Mouse (Mus musculus): ENCODE measurements around the gene Adap2. TPM values are rescaled to one million over a fixed set of nuclear protein-coding genes. Genes with fewer than 3 reads are reported as not detected.

The Adap2 gene
- total and polyA plus RNA-seq, 3 experiments, result 0.49 TPM; not detected in 2

DNA sequence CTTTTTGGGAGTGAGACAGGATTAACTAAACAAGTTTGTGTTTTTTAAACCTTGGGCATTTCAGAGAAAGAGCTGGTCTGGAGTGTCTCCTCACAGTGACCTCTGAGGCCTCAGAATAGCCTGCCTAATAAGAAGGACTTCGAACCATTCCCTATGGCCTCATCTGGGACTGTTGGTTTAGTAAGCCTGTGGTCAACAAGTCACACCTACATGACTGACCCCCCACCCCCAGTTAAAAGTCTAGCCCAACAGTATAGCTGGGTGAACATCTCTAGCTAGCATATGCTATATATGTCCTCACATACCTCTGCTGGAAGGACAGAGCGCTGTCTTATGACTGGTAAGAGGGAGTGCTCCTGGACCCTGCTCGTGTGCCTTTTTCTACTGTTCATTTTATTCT lies 45.4 kb downstream of the Adap2 start:
- dilution Hi-C loops (cut with MboI; ENCODE audit: extremely low pct_ligation_motif_present, extremely low pct_unique_long_range_greater_than_20kb, low sequenced_read_pairs), result no loop called here
- no peaks in the 10 kb centered on the region for H3K27me3 ChIP-seq (replicated peaks)
- in situ Hi-C loops (cut with MboI; ENCODE audit: low pct_ligation_motif_present, low pct_unique_long_range_greater_than_20kb, low sequenced_read_pairs), result no loop called here

DNA sequence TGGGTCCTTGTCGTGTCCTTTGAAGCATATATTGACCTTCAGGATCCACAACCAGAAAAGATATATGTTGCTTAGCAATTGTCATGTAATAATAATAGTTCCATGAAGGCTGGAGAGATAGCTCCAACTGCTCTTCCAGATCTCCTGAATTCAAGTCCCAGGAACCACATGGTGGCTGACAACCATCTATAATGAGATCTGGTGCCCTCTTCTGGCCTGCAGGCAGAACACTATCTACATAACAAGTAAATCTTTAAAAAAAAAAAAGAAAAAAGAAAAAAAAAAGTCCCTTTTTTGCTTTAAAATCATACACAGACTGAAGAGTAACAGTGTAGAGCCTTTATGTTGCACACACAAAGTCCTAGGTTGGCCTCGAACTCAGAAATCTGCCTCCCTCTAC lies 45.9 kb downstream of the Adap2 start:
- H3K4me2 ChIP-seq (ENCODE audit: insufficient read depth, low read depth, poor library complexity, severe bottlenecking), result no peak overlapping the region
- no peaks in the 10 kb centered on the region for H3K27me3 ChIP-seq (replicated peaks)
- H3K36me3 ChIP-seq (replicated peaks in 1 of 2; ENCODE audit: control insufficient read depth in 1 of 2, insufficient read depth in 1 of 2, low read length in 1 of 2), result peaks cover 7 to 45% of the 10 kb centered on the region in 2 experiments
- in situ Hi-C loops (cut with MboI; ENCODE audit: low pct_ligation_motif_present, low pct_unique_long_range_greater_than_20kb, low sequenced_read_pairs), result no loop called here
- no peak for TF ChIP-seq USF1 (IDR thresholded peaks at IDR 0.05; ENCODE audit: low read depth, low read length)
- TF ChIP-seq ZNF384 (IDR thresholded peaks at IDR 0.05; ENCODE audit: low read depth, low read length), result peak; percentile 86
- TF ChIP-seq RAD21 (IDR thresholded peaks at IDR 0.05; ENCODE audit: low read depth, low read length), result peak; percentile 37
- TF ChIP-seq MYC (IDR thresholded peaks at IDR 0.05; ENCODE audit: low read depth, low read length), result peak; percentile 86
- peak; percentile 41 to 61; a peak in 3 of 4 replicates for TF ChIP-seq CTCF (conservative IDR thresholded peaks at IDR 0.05 in 1 of 2, IDR thresholded peaks at IDR 0.05 in 1 of 2; ENCODE audit: low read depth in 2 of 2, low read length in 2 of 2)
- TF ChIP-seq E2F4 (IDR thresholded peaks at IDR 0.05; ENCODE audit: insufficient replicate concordance, low read depth, low read length), result no peak
- dilution Hi-C loops (cut with MboI; ENCODE audit: extremely low pct_ligation_motif_present, extremely low pct_unique_long_range_greater_than_20kb, low sequenced_read_pairs), result no loop called here
- H3K27ac ChIP-seq (ENCODE audit: insufficient read depth, low read depth), result no peak overlapping the region
- no peaks in the 10 kb centered on the region; a peak in 1 of 4 replicates for H3K4me1 ChIP-seq (ENCODE audit: control insufficient read depth in 1 of 2, insufficient read depth in 2 of 2)
- peaks cover 2% of the 10 kb centered on the region for H3K9me3 ChIP-seq (replicated peaks; ENCODE audit: low read length)
- H3K79me2 ChIP-seq (replicated peaks; ENCODE audit: control insufficient read depth, extremely low read depth, insufficient read depth, poor library complexity, severe bottlenecking), result no peaks in the 10 kb centered on the region
- no peak for DNase-seq (ENCODE audit: extremely low read depth)
- no peak overlapping the region for H3K9ac ChIP-seq (ENCODE audit: insufficient read depth, low read depth)
- no peak overlapping the region for H3K4me3 ChIP-seq (replicated peaks in 1 of 3; ENCODE audit: low read depth in 2 of 3, low read length in 2 of 3, poor library complexity in 1 of 3)

More for the DNA sequence above, 45.4 kb downstream of the Adap2 start:
- Histone ChIP-seq H3K4me3 (replicated peaks in 1 of 3; ENCODE audit: low read depth in 2 of 3, low read length in 2 of 3, poor library complexity in 1 of 3) (no peak overlapping the region), H3K4me2 (ENCODE audit: insufficient read depth, low read depth, poor library complexity, severe bottlenecking) (no peak overlapping the region), H3K4me1 (ENCODE audit: control insufficient read depth in 1 of 2, insufficient read depth in 2 of 2) (no peaks in the 10 kb centered on the region; a peak in 1 of 4 replicates), H3K9me3 (replicated peaks; ENCODE audit: low read length) (peaks cover 6% of the 10 kb centered on the region), H3K27ac (ENCODE audit: insufficient read depth, low read depth) (no peak overlapping the region), H3K36me3 (replicated peaks in 1 of 2; ENCODE audit: control insufficient read depth in 1 of 2, insufficient read depth in 1 of 2, low read length in 1 of 2) (peaks cover 11 to 50% of the 10 kb centered on the region in 2 experiments), H3K9ac (ENCODE audit: insufficient read depth, low read depth) (no peak overlapping the region), H3K79me2 (replicated peaks; ENCODE audit: control insufficient read depth, extremely low read depth, insufficient read depth, poor library complexity, severe bottlenecking) (no peaks in the 10 kb centered on the region)
- no peak for TF ChIP-seq KAT2A (IDR thresholded peaks at IDR 0.05; ENCODE audit: insufficient replicate concordance, low read length)
- TF ChIP-seq MEF2A (IDR thresholded peaks at IDR 0.05; ENCODE audit: borderline replicate concordance, low read depth, low read length), result no peak
- no peak for TF ChIP-seq IRF4 (IDR thresholded peaks at IDR 0.05; ENCODE audit: low read depth, low read length)
- no peak for TF ChIP-seq HCFC1 (IDR thresholded peaks at IDR 0.05; ENCODE audit: low read depth, low read length)
- no peak for TF ChIP-seq ETS1 (conservative IDR thresholded peaks at IDR 0.05; ENCODE audit: low read depth, low read length)
- TF ChIP-seq JUND (conservative IDR thresholded peaks at IDR 0.05; ENCODE audit: low read depth, low read length), result no peak
- no peak for DNase-seq (ENCODE audit: extremely low read depth)

DNA sequence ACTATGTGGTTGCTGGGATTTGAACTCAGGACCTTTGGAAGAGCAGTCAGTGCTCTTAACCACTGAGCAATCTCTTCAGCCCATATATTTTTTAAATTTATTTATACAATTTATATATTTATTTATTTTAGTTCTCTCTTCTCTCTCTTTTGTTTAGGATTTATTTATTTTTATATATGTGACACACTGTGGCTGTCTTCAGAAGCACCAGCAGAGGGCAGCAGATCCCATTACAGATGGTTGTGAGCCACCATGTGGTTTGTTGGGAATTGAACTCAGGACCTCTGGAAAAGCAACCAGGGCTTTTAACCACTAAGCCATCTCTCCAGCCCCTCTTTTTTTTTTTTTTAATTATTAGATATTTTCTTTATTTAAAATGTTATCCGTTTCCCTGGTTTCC lies 46.4 kb downstream of the Adap2 start:
- H3K4me1 ChIP-seq (ENCODE audit: control insufficient read depth in 1 of 2, insufficient read depth in 2 of 2), result no peaks in the 10 kb centered on the region; a peak in 1 of 4 replicates
- H3K9ac ChIP-seq (ENCODE audit: insufficient read depth, low read depth), result no peak overlapping the region
- no peak overlapping the region for H3K4me3 ChIP-seq (replicated peaks in 1 of 3; ENCODE audit: low read depth in 2 of 3, low read length in 2 of 3, poor library complexity in 1 of 3)
- TF ChIP-seq JUN (IDR thresholded peaks at IDR 0.05; ENCODE audit: insufficient read depth, low read depth, low read length) (no peak), E2F4 (IDR thresholded peaks at IDR 0.05; ENCODE audit: insufficient replicate concordance, low read depth, low read length) (no peak), SIN3A (IDR thresholded peaks at IDR 0.05; ENCODE audit: low read length) (no peak), SMC3 (IDR thresholded peaks at IDR 0.05; ENCODE audit: low read depth, low read length) (peak; percentile 54), PAX5 (IDR thresholded peaks at IDR 0.05; ENCODE audit: low read length) (no peak), ETS1 (conservative IDR thresholded peaks at IDR 0.05; ENCODE audit: low read depth, low read length) (no peak), CTCF (conservative IDR thresholded peaks at IDR 0.05 in 1 of 2, IDR thresholded peaks at IDR 0.05 in 1 of 2; ENCODE audit: low read depth in 2 of 2, low read length in 2 of 2) (peak; percentile 36 to 93), POLR2AphosphoS2 (IDR thresholded peaks at IDR 0.05; ENCODE audit: low read depth, low read length) (no peak), RAD21 (IDR thresholded peaks at IDR 0.05; ENCODE audit: low read depth, low read length) (peak; percentile 40), ZKSCAN1 (IDR thresholded peaks at IDR 0.05; ENCODE audit: borderline replicate concordance, low read depth, low read length) (no peak), USF1 (IDR thresholded peaks at IDR 0.05; ENCODE audit: low read depth, low read length) (no peak), MYC (IDR thresholded peaks at IDR 0.05; ENCODE audit: low read depth, low read length) (peak; percentile 69; the same call in 1 of the 2 replicates), NELFE (IDR thresholded peaks at IDR 0.05; ENCODE audit: low read depth, low read length) (no peak), TBP (conservative IDR thresholded peaks at IDR 0.05; ENCODE audit: low read depth, low read length) (no peak)
- H3K27me3 ChIP-seq (replicated peaks), result no peaks in the 10 kb centered on the region
- H3K9me3 ChIP-seq (replicated peaks; ENCODE audit: low read length), result no peaks in the 10 kb centered on the region
- DNase-seq (ENCODE audit: extremely low read depth), result peak; percentile 57
- H3K4me2 ChIP-seq (ENCODE audit: insufficient read depth, low read depth, poor library complexity, severe bottlenecking), result no peak overlapping the region
- in situ Hi-C loops (cut with MboI; ENCODE audit: low pct_ligation_motif_present, low pct_unique_long_range_greater_than_20kb, low sequenced_read_pairs), result no loop called here
- no peaks in the 10 kb centered on the region for H3K79me2 ChIP-seq (replicated peaks; ENCODE audit: control insufficient read depth, extremely low read depth, insufficient read depth, poor library complexity, severe bottlenecking)
- no peak overlapping the region for H3K27ac ChIP-seq (ENCODE audit: insufficient read depth, low read depth)
- dilution Hi-C loops (cut with MboI; ENCODE audit: extremely low pct_ligation_motif_present, extremely low pct_unique_long_range_greater_than_20kb, low sequenced_read_pairs), result no loop called here
- peaks cover 5 to 40% of the 10 kb centered on the region in 2 experiments for H3K36me3 ChIP-seq (replicated peaks in 1 of 2; ENCODE audit: control insufficient read depth in 1 of 2, insufficient read depth in 1 of 2, low read length in 1 of 2)

Measured in CH12.LX (cell line).